Mouse (Mus musculus) thymus, adult 2 months (tissue): ENCODE results near the gene Cd93.

ENCODE experiments used
- CTCF ChIP-seq: fragments of 200-500 bp; IDR thresholded peaks from 2 replicates; pipeline ENCODE4 v1.5.1; 2012; ENCODE audit warnings: mild to moderate bottlenecking, control low read depth, low read length, moderate library complexity, borderline replicate concordance; ENCODE audit not compliant: control insufficient read depth, poor library complexity, insufficient read depth; ENCODE audit errors: extremely low read depth
- POLR2A ChIP-seq: fragments of 200-500 bp; IDR thresholded peaks from 2 replicates; pipeline ENCODE4 v1.6.1; 2012; ENCODE audit warnings: mild to moderate bottlenecking, low read length, control low read depth, moderate library complexity; ENCODE audit not compliant: control insufficient read depth, poor library complexity, insufficient read depth; ENCODE audit errors: extremely low read depth

DNA sequence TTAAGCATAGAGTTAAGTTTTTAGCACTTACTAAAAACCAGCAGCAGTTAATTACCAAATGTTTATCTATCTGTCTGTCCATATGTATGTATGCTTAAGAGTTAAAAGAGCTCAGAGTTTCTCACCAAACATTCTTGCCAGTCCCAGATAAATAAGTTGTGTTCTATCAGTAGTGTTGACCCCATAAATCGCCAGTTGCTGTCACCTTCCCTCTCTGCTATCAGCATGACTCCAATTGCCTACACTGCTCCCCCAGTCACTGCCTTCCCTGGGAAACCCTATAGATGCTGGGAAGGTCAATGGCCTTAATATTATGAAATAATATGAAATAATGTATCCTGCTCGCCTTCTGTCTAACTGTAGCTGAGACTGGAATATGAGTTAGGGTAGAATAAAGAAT, 11.0 kb downstream of the Cd93 start:
- TF ChIP-seq POLR2A (no peak), CTCF (no peak)
